Mouse (Mus musculus) telencephalon, adult 2 months (tissue): ENCODE measurements at regions not wholly inside any gene's neighbourhood (a gene's known extent, or its start where the extent isn't known, plus 50 kb on each side); places are given as distances from the start of the nearest gene placed in this dataset.

Experiments used
- DNase-seq: peaks from one replicate; pipeline ENCODE4 v3.0.0-alpha.2; 2011; ENCODE audit warnings: low read depth, low spot score

DNA sequence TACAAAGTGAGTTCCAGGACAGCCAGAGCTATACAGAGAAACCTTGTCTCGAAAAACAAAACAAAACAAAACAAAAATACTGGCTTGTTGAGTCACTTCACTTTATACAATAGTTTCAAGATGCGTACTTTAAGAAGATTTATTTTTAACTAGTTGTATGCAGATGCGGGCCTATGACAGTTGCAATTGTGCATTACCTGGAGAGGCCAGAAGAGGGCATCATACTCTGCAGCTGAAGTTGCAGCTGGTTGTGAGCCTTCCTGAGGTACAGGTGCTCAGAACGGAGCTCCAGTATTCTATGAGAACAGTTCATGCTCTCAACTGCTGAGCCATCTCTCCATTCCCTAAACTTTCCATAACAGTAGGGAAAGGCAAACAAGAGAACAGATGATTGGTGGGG lies 314.2 kb upstream of the 4931429L15Rik start:
- no peak for DNase-seq

DNA sequence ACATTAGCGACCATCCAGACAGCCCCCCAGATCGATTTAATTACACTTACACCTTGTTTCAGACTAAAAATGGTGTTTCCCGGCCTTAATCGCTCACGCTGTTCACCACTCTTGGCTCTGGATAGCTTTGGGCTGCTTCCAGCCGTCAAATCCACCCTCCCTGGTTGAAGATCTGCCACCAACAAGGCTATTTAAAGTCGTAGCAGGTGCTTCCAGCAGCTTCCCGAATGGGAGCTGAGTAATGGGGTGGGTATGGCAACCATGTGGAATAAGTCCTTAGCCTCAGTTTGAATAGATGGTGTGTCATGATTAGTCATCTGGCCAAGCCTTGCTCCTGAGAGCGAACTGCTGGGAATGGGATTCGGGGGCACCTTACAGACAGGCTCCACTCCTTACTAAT lies 312.8 kb upstream of the 4931429L15Rik start:
- DNase-seq: peak; percentile 88

DNA sequence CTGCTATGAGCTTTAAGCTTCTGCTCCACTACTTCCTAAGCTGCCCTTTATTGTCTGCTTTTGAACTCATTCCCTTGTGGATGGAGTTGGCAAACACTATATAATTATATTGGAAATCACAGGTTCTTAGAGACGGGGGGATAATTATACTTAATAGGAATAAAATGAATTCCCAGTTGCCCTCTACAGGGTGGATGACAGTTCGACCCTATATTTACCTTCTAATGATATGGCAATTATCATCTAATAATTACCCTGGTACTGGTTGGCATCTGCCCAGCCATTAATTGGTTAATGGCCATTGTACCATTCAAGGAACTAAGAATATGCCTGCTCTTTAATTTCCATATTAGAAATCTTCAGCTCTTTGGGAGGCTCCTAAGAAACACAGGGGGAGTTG lies 302.5 kb upstream of the 4931429L15Rik start:
- no peak for DNase-seq

DNA sequence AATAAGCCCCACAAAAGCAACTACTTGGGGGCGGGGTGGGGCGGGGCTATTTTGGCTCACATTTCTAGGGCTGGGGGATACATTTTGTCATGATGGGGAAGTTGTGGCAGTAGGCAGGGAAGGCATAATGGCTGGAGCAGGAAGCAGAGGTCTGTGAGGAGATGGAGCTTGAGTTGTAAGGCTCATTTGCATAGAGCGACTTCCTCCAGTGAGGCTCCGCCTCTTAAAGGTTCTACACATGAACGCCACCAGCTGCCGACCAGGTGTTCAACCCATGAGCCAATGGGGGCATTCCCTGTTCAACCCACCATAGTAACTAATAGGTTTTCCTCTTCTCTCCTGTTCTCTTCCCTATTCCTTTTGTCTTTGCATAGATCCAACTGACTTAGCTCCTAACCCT lies 302.1 kb upstream of the 4931429L15Rik start:
- no peak for DNase-seq

DNA sequence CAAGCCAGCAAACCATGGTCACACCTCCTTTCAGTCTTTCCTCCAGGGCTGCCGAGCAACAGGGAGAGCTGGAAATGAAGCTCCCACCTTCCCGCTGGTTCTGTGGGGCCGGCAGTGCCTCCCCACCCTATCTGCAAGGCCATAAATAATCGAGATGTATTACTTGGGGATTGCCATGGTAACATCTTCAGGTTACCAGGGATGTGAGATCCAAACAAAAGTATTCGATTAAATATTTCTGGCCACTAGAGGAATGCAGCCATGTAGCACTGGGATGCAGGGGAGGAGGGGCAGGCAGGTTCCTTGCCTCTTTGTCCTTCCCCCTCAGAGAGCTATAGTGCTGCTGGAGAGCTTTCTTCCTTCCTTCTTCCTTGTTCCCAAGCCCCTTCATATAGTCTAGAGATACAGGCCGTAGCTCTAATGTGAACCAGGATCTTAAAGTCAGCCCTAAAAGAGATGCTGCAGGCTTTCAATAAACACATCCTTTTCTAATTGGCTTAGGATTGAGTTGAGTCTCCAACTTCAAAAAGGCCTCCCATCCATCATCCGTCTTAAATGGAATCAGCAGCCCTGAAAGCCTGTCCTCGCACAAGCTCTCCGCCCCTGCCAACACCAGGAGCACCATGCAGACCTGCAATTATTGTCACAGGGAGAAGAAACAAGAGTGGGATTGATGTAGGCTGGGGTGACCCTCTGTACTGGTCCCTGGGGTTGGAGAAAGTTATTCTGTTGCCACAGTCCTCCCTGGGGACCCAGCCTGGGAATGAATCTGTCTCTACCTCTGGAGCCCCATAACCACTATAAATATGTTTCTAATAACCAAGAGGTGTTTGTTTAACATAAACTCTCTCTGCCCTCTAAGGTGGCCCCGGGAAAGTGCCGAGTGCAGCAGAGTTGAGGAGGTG lies 290.6 kb upstream of the 4931429L15Rik start:
- DNase-seq: no peak

DNA sequence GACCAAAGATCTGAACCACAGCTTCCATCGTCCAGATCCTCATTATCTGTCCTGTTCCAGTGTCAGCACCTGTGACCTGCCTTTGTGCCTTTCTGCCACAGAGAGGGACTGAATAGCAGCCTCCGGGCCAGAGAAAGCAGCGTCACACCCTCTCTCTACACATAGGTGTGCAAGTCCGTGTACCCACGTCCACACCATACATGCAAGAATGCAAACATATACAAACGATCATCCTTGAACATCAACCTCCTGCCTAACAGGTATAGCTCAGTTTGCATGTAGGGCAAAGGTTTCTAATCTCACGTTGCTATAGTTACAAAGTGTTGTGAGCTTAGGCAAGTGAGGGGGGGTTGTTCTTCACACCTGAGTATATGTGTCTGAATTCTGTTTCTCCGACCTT lies 288.9 kb upstream of the 4931429L15Rik start:
- no peak for DNase-seq

DNA sequence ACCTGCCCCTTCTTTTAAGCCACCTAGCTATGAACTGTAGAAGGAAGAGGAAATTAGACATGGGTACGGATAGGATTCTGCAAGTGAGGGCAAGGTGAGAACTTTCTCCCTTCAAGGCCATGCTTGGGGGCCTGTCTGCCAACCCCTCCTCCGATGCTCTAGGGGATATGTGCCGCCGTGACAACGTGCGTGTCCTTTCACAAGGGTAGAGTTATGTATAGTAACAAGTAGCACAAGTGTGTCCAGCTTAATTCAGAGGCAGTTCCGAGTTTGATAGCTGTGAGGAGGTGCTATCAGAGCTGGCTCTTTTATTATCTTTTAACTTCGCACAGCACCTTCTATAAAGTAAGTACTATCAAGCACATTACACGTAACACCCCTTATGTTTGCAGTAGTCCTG lies 281.0 kb upstream of the 4931429L15Rik start:
- no peak for DNase-seq

DNA sequence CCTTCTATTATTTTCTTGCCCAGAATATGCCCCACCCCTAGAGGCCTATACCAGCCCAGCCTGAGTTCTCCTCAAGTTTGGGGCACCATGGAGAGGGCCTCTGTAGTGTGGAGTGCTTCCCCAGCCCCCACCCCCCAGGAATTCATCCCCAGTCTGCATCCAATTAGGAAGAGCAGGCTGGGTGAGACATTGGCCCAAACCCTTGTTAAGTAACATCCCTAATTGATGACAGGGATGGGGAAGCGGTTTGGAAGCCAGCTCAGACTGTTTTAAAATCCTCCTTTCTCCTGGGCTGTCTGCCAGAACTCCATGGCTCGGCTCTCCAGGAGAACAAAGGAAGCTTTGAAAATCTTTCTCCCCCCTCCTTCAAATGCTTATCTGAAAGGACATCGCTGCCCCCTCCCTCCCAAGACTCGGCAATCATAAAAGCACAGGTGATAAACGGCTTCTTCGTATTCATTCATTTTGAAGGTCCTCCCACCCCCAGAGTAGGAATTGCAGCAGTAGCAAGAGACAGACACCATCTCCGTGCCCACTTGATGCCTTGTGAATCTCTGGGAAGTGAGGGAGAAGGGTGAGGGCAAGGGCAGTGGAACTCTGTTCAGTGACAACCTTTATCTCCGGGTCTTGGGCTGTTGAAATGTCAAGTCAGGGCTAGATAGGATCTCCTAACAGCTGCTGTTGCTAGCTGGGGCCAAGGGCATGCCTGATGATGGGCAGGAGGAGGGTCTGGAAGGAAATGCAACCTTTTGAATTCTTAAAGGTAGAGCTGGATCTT lies 280.3 kb upstream of the 4931429L15Rik start:
- peak; percentile 81 for DNase-seq

DNA sequence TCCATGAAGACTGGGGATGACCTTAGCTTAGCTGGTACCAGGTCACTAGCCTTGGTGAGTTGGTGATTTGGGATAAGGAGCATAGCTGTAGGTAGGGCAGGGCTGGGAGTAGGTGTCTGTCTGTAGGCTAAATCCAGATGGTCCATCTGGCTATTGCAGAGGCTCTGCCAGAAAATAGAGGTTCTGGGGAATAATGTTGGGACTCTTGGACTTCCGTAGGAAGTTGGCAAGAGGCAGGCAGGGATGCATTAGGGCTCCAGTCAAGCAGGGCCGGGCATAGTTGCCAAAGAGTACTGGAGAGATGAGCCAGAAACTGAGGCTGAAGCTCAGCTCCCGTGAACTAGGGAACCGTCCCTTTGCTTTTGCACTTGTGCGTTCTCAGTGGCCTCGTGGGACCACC lies 278.7 kb upstream of the 4931429L15Rik start:
- no peak for DNase-seq

DNA sequence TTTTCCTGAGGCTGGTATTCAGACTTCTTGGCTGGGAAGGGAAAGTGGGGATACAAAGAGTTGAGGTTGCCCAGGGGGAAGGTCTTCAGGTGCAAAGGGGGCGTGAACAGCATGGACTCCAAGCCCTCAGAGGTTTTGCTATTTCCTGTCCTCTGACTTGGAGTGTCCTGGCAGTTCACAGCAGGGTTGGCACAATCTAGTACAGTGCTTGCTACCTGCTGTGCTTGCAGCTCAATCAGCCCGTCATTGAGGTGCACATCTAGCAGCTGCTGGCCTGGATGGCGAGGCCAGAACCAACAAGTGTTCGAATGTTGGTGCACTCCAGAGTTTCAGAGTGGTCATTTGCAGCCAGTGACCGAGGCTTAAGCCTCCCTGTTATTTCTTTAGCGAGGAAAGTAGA lies 273.7 kb upstream of the 4931429L15Rik start:
- no peak for DNase-seq

DNA sequence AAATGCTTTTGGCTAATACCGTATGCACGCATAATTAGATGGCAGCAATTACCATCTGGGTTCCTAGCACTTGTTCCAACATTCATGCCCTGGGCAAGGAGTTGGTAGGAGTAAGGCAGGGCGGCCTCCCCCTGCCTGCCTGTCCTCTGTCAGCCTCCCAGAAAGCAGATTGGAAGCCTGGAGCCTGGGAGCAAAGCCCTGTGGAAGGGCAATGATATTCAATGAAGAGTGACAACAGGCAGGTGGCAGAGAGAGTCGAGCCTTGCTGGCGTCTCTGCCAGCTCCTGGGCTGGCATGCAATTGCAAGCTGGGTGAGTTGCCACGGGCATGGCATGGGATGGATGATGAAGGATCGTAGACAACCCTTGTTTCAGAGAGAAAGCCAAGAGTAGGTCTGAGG lies 273.1 kb upstream of the 4931429L15Rik start:
- DNase-seq: no peak

DNA sequence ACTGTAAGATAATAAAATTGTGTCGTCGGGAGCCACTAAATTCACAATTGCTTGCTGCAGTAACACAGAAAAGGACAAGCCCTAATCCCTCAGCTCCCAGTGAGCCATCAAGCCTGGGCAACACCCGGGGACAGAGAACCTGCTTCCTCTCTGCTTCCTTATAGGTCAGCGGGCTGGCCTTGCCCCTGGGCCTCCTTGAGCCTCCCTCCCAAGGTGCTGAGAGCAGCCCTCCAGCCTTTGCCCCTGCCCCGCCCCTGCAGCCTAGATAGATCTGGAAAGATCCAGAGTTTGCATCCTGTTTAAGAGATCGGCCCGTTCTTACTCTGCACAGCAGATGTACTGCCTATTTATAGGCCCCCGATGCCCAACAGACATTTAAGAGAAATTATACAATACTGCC lies 267.0 kb upstream of the 4931429L15Rik start:
- DNase-seq: no peak

DNA sequence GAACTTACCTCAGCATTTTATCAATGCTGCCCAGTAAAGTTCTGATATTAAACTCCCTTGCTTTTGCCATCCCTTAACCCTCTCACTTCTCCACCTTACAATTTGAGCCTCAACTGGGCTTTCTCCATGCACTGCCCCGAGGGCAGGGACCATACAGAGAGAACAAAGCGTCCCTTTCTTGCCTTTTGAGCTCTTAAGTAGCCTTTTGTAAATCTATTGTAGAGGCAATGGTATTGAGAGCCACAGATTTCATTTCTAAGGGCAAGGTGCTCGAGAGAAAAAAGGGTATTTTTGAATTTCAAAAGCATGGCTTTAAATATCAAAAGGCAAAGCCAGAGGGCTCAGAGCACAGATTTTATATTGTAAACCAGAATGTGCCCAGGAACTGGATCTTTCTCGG lies 262.1 kb upstream of the 4931429L15Rik start:
- DNase-seq: no peak

DNA sequence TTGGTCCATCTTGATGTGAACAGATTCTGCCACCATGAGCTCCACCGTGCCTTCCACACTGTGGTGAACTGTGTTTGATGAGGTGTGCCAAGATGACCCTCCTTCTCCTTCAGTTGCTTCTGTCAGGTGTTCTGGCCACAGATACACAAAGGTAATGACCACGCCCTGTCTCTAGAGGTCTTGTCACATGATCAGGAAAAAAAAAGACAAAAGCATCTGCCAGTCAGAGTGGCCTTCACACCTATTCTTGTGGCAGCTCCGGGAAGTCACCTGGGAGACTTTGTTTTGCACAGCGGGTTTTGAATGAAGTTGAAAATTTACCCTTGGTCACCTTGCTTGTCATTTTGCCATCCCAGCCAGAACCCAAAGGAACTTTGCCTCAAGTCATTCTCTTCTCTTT lies 242.5 kb upstream of the 4931429L15Rik start:
- no peak for DNase-seq

DNA sequence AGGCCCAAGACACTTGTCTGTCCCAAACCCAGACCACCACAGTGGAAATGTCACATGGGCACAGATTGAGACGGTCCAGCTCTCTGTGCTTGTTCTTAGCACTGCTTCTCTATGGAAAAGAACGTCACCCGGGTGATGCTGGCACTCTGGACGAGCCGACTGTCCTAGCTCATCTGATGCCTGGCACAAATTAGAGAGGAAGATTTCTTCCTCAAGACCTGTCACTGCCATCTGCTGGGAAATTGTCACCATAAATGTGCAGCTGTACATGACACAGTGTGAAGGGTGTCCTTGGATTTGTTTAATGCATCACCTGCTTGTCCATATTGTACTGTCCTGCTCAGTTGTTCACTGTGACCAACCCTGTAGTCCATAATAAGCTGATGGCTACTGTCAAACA lies 238.7 kb upstream of the 4931429L15Rik start:
- no peak for DNase-seq

DNA sequence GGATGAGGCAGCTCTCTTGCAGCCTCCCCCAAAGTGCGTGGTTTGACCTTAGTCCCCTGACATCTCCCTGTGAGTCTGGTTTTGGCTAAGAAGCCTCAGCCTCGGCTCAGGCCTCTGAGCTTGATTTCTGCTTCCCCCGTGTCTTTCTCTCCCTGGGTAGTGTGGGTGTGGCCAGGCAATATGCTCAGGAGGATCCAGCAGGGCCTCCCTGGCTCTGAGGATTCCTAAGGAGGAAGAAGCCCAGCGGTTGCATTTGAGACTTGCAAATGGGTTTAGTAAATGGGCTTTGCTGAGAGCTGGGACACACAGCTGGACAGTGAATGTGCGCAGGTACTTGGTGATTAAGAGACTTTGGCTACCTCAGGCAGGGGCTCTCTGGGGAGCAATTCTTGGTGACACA lies 238.0 kb upstream of the 4931429L15Rik start:
- DNase-seq: no peak

DNA sequence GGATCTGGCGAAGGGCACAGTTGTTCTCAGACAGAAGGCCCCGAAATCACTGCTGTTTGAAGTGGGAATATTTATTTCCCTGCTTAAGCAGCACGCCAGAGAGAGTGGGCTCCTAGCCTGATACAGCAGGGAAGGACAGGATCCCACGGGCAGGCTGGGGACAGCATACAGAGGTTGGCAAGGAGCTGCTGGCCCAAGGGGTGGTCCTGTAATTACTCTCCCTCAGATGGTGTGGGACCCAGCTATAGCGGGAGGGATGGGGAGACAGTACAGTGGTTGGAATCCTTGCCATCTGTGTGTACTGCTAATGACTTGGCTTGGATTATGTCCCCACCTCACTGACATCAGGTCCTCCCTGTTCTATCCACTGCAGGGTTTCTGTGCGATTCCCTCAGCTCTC lies 235.4 kb upstream of the 4931429L15Rik start:
- DNase-seq: no peak

DNA sequence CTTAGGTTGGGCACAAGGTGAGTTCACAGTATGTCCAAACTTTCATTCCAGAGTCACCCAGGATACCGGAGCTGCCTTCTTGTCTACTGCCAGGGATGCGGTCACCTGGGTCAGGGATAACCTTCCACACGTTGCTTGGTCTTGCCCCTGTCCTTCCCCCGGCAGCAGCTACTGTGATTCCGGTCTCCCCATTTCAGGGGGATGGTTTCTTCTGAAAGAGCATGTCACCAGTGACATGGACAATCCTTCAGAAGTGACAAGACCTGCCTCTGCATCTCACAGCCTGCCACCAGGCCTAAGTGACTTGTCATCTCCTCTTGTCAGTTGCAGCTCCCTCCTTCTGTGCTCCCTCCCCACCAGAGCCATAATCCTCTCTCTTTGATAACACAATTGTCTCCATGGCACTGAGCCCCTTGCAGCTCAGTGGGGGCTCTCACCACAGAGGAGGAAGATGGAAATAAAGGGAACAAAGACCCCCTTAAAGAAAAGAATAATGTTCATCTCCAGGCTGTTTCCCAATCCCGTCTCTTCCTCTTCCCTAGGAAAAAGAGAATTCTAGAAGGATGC lies 234.9 kb upstream of the 4931429L15Rik start:
- no peak for DNase-seq

DNA sequence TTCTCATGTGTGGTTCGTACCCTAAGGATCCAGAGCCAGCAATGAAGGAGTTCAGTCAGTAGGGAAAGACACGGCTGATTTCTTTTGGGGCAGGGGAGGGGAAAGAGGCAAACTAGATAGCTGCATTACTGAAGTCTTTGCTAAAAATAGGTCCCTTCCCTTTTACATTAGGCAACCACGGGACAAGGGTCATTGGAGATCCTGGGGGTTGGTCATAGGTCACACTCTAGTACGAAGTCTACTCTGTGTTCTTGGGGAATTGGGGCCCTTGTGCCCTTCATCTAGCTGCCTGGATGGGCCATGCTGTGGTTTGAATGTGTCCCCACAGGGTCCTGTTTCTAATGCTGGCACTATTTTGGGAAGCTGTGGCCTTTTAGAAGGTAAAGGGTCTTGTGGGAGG lies 229.6 kb upstream of the 4931429L15Rik start:
- DNase-seq: no peak

DNA sequence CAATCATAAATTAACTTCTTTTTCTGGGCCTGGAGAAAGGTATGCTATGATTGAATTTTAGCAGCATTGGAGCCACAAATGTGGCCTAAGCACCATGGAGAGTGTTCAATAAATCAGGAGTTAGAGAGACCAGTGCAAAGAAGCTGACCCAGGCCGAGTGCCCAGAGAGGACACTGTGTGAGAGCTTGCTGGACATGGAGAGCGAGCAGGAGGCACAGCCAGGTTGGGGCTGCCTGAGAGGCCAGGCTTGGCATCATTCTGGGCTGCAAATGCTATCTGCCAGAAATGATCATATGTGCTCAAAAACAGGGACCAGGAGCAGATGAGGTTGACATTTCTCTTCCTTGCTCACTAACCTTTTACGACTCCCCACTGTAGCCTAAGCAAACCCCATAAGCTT lies 224.5 kb upstream of the 4931429L15Rik start:
- no peak for DNase-seq

DNA sequence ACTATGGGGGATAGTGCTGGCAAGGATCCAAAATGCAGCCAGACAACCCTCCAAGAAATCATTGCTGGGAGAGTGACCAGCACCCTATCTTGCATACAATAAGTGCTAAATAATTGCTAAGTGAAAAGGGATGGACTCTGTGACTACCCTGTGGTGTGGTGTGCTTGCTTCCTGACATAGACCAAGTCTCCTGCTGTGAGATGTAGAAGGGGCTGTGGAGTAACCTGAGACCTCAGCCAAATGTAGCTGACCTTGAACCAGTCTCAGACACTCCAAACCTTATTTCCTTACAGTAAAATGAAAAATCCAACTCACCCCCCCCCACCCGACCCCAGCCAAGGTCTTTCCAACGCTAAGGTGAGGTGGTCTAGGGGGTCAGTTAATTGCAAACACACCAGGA lies 221.2 kb upstream of the 4931429L15Rik start:
- no peak for DNase-seq

DNA sequence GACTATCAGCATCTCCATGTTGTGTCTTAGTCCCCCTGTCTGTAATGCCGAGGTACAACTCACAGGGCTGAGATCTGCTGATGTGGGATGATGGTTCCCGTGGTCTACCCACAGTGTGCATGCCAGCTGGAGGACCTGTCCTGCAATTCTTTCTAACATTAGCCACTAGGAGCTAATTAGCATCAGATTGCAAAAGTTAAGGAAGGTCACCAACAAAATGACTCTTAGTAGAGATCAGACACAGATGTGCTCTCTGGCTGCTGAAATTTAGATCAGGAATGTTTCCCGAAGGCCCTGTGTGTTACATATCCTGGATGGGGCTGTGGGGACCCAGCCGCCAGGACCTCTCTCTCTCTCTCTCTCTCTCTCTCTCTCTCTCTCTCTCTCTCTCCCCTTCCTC lies 218.8 kb upstream of the 4931429L15Rik start:
- no peak for DNase-seq
